Mouse (Mus musculus): ENCODE measurements around the gene Gimap5. TPM values are rescaled to one million over a fixed set of nuclear protein-coding genes. Genes with fewer than 3 reads are reported as not detected.

Gene Gimap5
- total and polyA plus RNA-seq, 3 experiments: 10.5 to 17.1 (median 10.9) TPM

Other genes with a start within 250 kb of the Gimap5 start
- gene Atp6v0e2, start 208.6 kb upstream of the Gimap5 start, total RNA-seq (2021): 10 to 100 TPM; 70.7 to 78.4 TPM
- gene Atp6v0e2, start 208.6 kb upstream of the Gimap5 start, polyA plus RNA-seq (2012; rRNA removed): 182 and 183 TPM in 2 replicates
- gene Lrrc61, start 191.4 kb upstream of the Gimap5 start, total RNA-seq (2021): 10 to 100 TPM; 30.8 to 45.1 TPM
- gene Lrrc61, start 191.4 kb upstream of the Gimap5 start, polyA plus RNA-seq (2012; rRNA removed): 32.4 and 33.3 TPM in 2 replicates
- gene Rarres2, start 173.4 kb upstream of the Gimap5 start, total RNA-seq (2021): 100 to 1,000 TPM in 1 of 2 experiments, 10 to 100 TPM in 1; 73.4 to 101 TPM
- gene Rarres2, start 173.4 kb upstream of the Gimap5 start, polyA plus RNA-seq (2012; rRNA removed): 29.3 and 41.8 TPM in 2 replicates
- gene Gm45021, start 156.6 kb upstream of the Gimap5 start, total RNA-seq (2021): not detected
- gene Gm45021, start 156.6 kb upstream of the Gimap5 start, polyA plus RNA-seq (2012; rRNA removed): not detected in 2 replicates
- gene Repin1, start 152.3 kb upstream of the Gimap5 start, total RNA-seq (2021): 10 to 100 TPM; 55.6 to 67.5 TPM
- gene Repin1, start 152.3 kb upstream of the Gimap5 start, polyA plus RNA-seq (2012; rRNA removed): 127 and 152 TPM in 2 replicates
- gene Gm44965, start 152.3 kb upstream of the Gimap5 start, total RNA-seq (2021): not detected
- not detected in 2 replicates for gene Gm44965, start 152.3 kb upstream of the Gimap5 start, polyA plus RNA-seq (2012; rRNA removed)
- 1 to 10 TPM; 7.4 to 8.7 TPM for gene Zfp775, start 144.1 kb upstream of the Gimap5 start, total RNA-seq (2021)
- gene Zfp775, start 144.1 kb upstream of the Gimap5 start, polyA plus RNA-seq (2012; rRNA removed): 14.8 and 16.8 TPM in 2 replicates
- 1 to 10 TPM; 1.9 to 2.0 TPM for gene AI854703, start 119.4 kb upstream of the Gimap5 start, total RNA-seq (2021)
- gene AI854703, start 119.4 kb upstream of the Gimap5 start, polyA plus RNA-seq (2012; rRNA removed): 6.0 and 7.6 TPM in 2 replicates
- 10 to 100 TPM in 1 of 2 experiments, 1 to 10 TPM in 1; 7.8 to 12.6 TPM for gene Gimap8, start 99.0 kb upstream of the Gimap5 start, total RNA-seq (2021)
- gene Gimap8, start 99.0 kb upstream of the Gimap5 start, polyA plus RNA-seq (2012; rRNA removed): 1.2 and 1.5 TPM in 2 replicates
- gene Gimap9, start 70.1 kb upstream of the Gimap5 start, total RNA-seq (2021): 1 to 10 TPM; 3.6 to 5.9 TPM
- gene Gimap9, start 70.1 kb upstream of the Gimap5 start, polyA plus RNA-seq (2012; rRNA removed): 0.34 and 0.49 TPM in 2 replicates
- gene Gimap4, start 61.6 kb upstream of the Gimap5 start, total RNA-seq (2021): 10 to 100 TPM; 40.3 to 50.9 TPM
- 7.8 and 8.2 TPM in 2 replicates for gene Gimap4, start 61.6 kb upstream of the Gimap5 start, polyA plus RNA-seq (2012; rRNA removed)
- 10 to 100 TPM; 50.7 to 66.4 TPM for gene Gimap6, start 38.0 kb upstream of the Gimap5 start, total RNA-seq (2021)
- 4.5 and 4.9 TPM in 2 replicates for gene Gimap6, start 38.0 kb upstream of the Gimap5 start, polyA plus RNA-seq (2012; rRNA removed)
- gene Gm28053, start 27.6 kb upstream of the Gimap5 start, total RNA-seq (2021): 10 to 100 TPM in 1 of 2 experiments, 1 to 10 TPM in 1; 6.9 to 11.5 TPM
- not detected in 2 replicates for gene Gm28053, start 27.6 kb upstream of the Gimap5 start, polyA plus RNA-seq (2012; rRNA removed)
- under 1 TPM; 0.37 to 0.66 TPM for gene Gimap7, start 27.6 kb upstream of the Gimap5 start, total RNA-seq (2021)
- 0.08 TPM in 1 of 2 replicates, not detected in the other for gene Gimap7, start 27.6 kb upstream of the Gimap5 start, polyA plus RNA-seq (2012; rRNA removed)
- gene Gimap1, start 7.1 kb upstream of the Gimap5 start, total RNA-seq (2021): 10 to 100 TPM in 1 of 2 experiments, 1 to 10 TPM in 1; 7.9 to 12.0 TPM
- 6.5 and 8.2 TPM in 2 replicates for gene Gimap1, start 7.1 kb upstream of the Gimap5 start, polyA plus RNA-seq (2012; rRNA removed)
- 10 to 100 TPM in 1 of 2 experiments, 1 to 10 TPM in 1; 5.2 to 10.3 TPM for gene Gimap3, start 24.7 kb downstream of the Gimap5 start, total RNA-seq (2021)
- 1.5 TPM in 2 replicates for gene Gimap3, start 24.7 kb downstream of the Gimap5 start, polyA plus RNA-seq (2012; rRNA removed)
- gene Tmem176a, start 94.7 kb downstream of the Gimap5 start, total RNA-seq (2021): 100 to 1,000 TPM; 303 to 381 TPM
- 314 and 406 TPM in 2 replicates for gene Tmem176a, start 94.7 kb downstream of the Gimap5 start, polyA plus RNA-seq (2012; rRNA removed)
- 100 to 1,000 TPM; 608 to 699 TPM for gene Tmem176b, start 95.3 kb downstream of the Gimap5 start, total RNA-seq (2021)
- gene Tmem176b, start 95.3 kb downstream of the Gimap5 start, polyA plus RNA-seq (2012; rRNA removed): 591 and 724 TPM in 2 replicates
- gene Aoc1, start 126.7 kb downstream of the Gimap5 start, total RNA-seq (2021): not detected
- gene Aoc1, start 126.7 kb downstream of the Gimap5 start, polyA plus RNA-seq (2012; rRNA removed): not detected in 2 replicates
- gene 1600015I10Rik, start 183.7 kb downstream of the Gimap5 start, total RNA-seq (2021): not detected
- gene 1600015I10Rik, start 183.7 kb downstream of the Gimap5 start, polyA plus RNA-seq (2012; rRNA removed): not detected in 2 replicates
- not detected for gene Doxl2, start 228.8 kb downstream of the Gimap5 start, total RNA-seq (2021)
- not detected in 2 replicates for gene Doxl2, start 228.8 kb downstream of the Gimap5 start, polyA plus RNA-seq (2012; rRNA removed)
- gene Svs1, start 240.7 kb downstream of the Gimap5 start, total RNA-seq (2021): not detected
- not detected in 2 replicates for gene Svs1, start 240.7 kb downstream of the Gimap5 start, polyA plus RNA-seq (2012; rRNA removed)